Mouse (Mus musculus): ENCODE results near the gene Phf21a.

DNA sequence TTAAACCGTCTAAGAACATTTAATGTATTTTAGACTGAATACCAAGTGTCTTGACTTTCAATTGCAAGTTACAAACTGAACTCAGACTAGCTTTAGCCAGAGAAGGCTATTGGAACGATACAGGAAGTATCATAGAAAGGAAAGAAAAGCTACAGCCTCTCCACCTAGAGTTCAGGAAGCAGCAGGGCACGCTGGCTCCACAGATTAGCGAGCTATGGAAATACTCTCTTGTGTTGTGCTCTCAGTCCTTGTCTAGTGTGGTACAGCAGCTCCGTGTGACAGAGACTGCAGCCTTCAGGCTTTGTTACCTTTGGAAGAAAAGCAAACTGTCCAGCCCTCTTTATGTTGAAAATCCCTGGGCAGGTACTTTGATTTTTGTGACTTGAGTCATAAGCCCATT is 176.3 kb downstream of the Phf21a start:
- TF ChIP-seq POLR2A (IDR thresholded peaks at IDR 0.05; ENCODE audit: low read depth, low read length) (no peak), CTCF (IDR thresholded peaks at IDR 0.05; ENCODE audit: extremely low read depth, insufficient read length, insufficient replicate concordance, low read depth, low read length) (no peak)

Measured in small intestine, adult 2 months (tissue).